Mouse (Mus musculus): ENCODE measurements around the gene Apool. TPM values are rescaled to one million over a fixed set of nuclear protein-coding genes. Genes with fewer than 3 reads are reported as not detected.

Apool gene
- polyA plus RNA-seq, 2 experiments: 24.2 to 58.0 TPM

- no peak for TF ChIP-seq POLR2A (IDR thresholded peaks at IDR 0.05; ENCODE audit: borderline replicate concordance, extremely low read depth, insufficient read depth, insufficient read length)
- Histone ChIP-seq H3K36me3 (ENCODE audit: control insufficient read depth, insufficient read depth, low read length) (no peaks in the 10 kb centered on the region), H3K9ac (ENCODE audit: low read depth, low read length, severe bottlenecking) (no peak within 1 kb of the TSS), H3K4me1 (ENCODE audit: control insufficient read depth, insufficient read depth, low read length) (no peaks in the 10 kb centered on the region), H3K4me2 (replicated peaks; ENCODE audit: low read depth, low read length, severe bottlenecking) (no peak within 1 kb of the TSS), H3K9me3 (ENCODE audit: control insufficient read depth, low read length) (no peaks in the 10 kb centered on the region), H3K27ac (replicated peaks; ENCODE audit: low read depth, low read length) (no peak within 1 kb of the TSS), H3K27me3 (ENCODE audit: control insufficient read depth, insufficient read depth, low read length) (no peaks in the 10 kb centered on the region), H3K4me3 (replicated peaks; ENCODE audit: low read length) (no peak within 1 kb of the TSS)
- ATAC-seq (ENCODE audit: low FRiP score, low read depth) (no peak), DNase-seq (ENCODE audit: low spot score) (no peak)
- 81% methylated on average over 3 of the region's 3 CpGs for WGBS
Observed at GRCm38 (mm10) chrX:112406679-112407078, 95.5 kb downstream of the Apool start, which contains the start of gene Satl1. Satl1 (minus strand) TSS chrX:112406779.

- DNase-seq (ENCODE audit: low spot score) (no peak), ATAC-seq (ENCODE audit: low FRiP score, low read depth) (no peak)
- no peaks in the 10 kb centered on the region for H3K9me3 ChIP-seq (ENCODE audit: control insufficient read depth, low read length)
- H3K27ac ChIP-seq (replicated peaks; ENCODE audit: low read depth, low read length): no peak overlapping the region
- H3K9ac ChIP-seq (ENCODE audit: low read depth, low read length, severe bottlenecking): no peak overlapping the region
- 61% methylated on average over 2 of the region's 2 CpGs for WGBS
- no peak for TF ChIP-seq POLR2A (IDR thresholded peaks at IDR 0.05; ENCODE audit: borderline replicate concordance, extremely low read depth, insufficient read depth, insufficient read length)
- H3K36me3 ChIP-seq (ENCODE audit: control insufficient read depth, insufficient read depth, low read length): no peaks in the 10 kb centered on the region
- H3K4me3 ChIP-seq (replicated peaks; ENCODE audit: low read length): no peak overlapping the region
- H3K4me2 ChIP-seq (replicated peaks; ENCODE audit: low read depth, low read length, severe bottlenecking): no peak overlapping the region
- H3K27me3 ChIP-seq (ENCODE audit: control insufficient read depth, insufficient read depth, low read length): no peaks in the 10 kb centered on the region
- H3K4me1 ChIP-seq (ENCODE audit: control insufficient read depth, insufficient read depth, low read length): no peaks in the 10 kb centered on the region
Observed at GRCm38 (mm10) chrX:112412309-112412708, 101.2 kb downstream of the Apool start.

Other genes starting within 250 kb of the Apool start
- gene 4933403O08Rik, start 72.3 kb upstream of the Apool start, polyA plus RNA-seq (2012; rRNA removed): 0.38 and 0.45 TPM in 2 replicates
- gene 4933403O08Rik, start 72.3 kb upstream of the Apool start, polyA plus RNA-seq (2014; fragmentation: Nextera tagmentation; extraction: Ambion mirVana): 0.50 TPM in 1 of 2 replicates, not detected in the other
- not detected in 2 replicates for gene Satl1, start 95.4 kb downstream of the Apool start, polyA plus RNA-seq (2012; rRNA removed)
- gene Satl1, start 95.4 kb downstream of the Apool start, polyA plus RNA-seq (2014; fragmentation: Nextera tagmentation; extraction: Ambion mirVana): not detected in 2 replicates
- not detected in 2 replicates for gene 2010106E10Rik, start 183.9 kb downstream of the Apool start, polyA plus RNA-seq (2012; rRNA removed)
- not detected in 2 replicates for gene 2010106E10Rik, start 183.9 kb downstream of the Apool start, polyA plus RNA-seq (2014; fragmentation: Nextera tagmentation; extraction: Ambion mirVana)

All from limb, embryonic 14.5 days (tissue).